Mouse (Mus musculus) megakaryocyte, embryonic 14.5 days (primary cell): Measurements from ENCODE around the gene Chaf1b. TPM values are rescaled to one million over a fixed set of nuclear protein-coding genes. Genes with fewer than 3 reads are reported as not detected.

Source experiments
- H3K27me3 ChIP-seq: replicated peaks from 2 replicates; pipeline ENCODE3; 2012; ENCODE audit warnings: inconsistent platforms
- H3K36me3 ChIP-seq: replicated peaks from 2 replicates; pipeline ENCODE3; 2012; ENCODE audit warnings: low read length, inconsistent platforms, mixed read lengths
- H3K4me1 ChIP-seq: 2 replicates; pipeline ENCODE4 v1.6.1; 2012; ENCODE audit warnings: inconsistent platforms
- H3K4me3 ChIP-seq: replicated peaks from 2 replicates; pipeline ENCODE3; 2012; ENCODE audit warnings: moderate library complexity, mild to moderate bottlenecking, inconsistent platforms
- H3K9me3 ChIP-seq: 2 replicates; pipeline ENCODE4 v1.6.1; 2012; ENCODE audit warnings: inconsistent platforms
- FLI1 ChIP-seq: IDR thresholded peaks from 2 replicates; pipeline ENCODE4 v1.6.1; 2012; ENCODE audit warnings: low read length, inconsistent platforms, mixed read lengths
- GATA1 ChIP-seq: IDR thresholded peaks from 3 replicates; pipeline ENCODE4 v1.6.1; 2012; ENCODE audit warnings: mixed read lengths, low read length, inconsistent platforms, borderline replicate concordance
- polyA plus RNA-seq: library from polyadenylated mRNA; stranded (reverse); fragments of >175 nt; gene quantifications from 2 replicates; pipeline ENCODE4 v1.2.3, GENCODE M21; 2012; ENCODE audit warnings: low replicate concordance; ENCODE audit not compliant: insufficient read depth

The Chaf1b gene
- 25.1 and 34.4 TPM in 2 replicates for polyA plus RNA-seq

- peak; percentile 59; the same call in 1 of the 2 replicates for TF ChIP-seq FLI1
- TF ChIP-seq GATA1 = no peak
- H3K9me3 ChIP-seq = no peaks in the 10 kb centered on the region
- H3K4me3 ChIP-seq = peak within 1 kb of the TSS; percentile 95
- no peaks in the 10 kb centered on the region for H3K27me3 ChIP-seq
- peaks cover 26% of the 10 kb centered on the region for H3K36me3 ChIP-seq
- H3K4me1 ChIP-seq = peaks cover 29% of the 10 kb centered on the region
Measured at GRCm38 (mm10) chr16:93883423-93884085, at the start of gene Chaf1b. TSS of gene Chaf1b (plus strand) at chr16:93883901.

- Histone ChIP-seq H3K4me3 (peak overlapping the region; percentile 0), H3K4me1 (peaks cover 43% of the 10 kb centered on the region), H3K9me3 (0 out of 2 replicates have a peak, but pooled peaks cover 2% of the 10 kb centered on the region), H3K36me3 (peaks cover 31% of the 10 kb centered on the region), H3K27me3 (no peaks in the 10 kb centered on the region)
- no peak for TF ChIP-seq GATA1
- TF ChIP-seq FLI1 = no peak
Measured at GRCm38 (mm10) chr16:93834076-93834475, 49.6 kb upstream of the Chaf1b start.

GRCm38 (mm10) chr16:93839049-93839448, 44.7 kb upstream of the Chaf1b start:
- Histone ChIP-seq H3K36me3 (peaks cover 46% of the 10 kb centered on the region), H3K9me3 (0 out of 2 replicates have a peak, but pooled peaks cover 6% of the 10 kb centered on the region), H3K4me3 (no peak overlapping the region), H3K4me1 (peaks cover 45% of the 10 kb centered on the region), H3K27me3 (no peaks in the 10 kb centered on the region)
- TF ChIP-seq FLI1 (no peak), GATA1 (no peak)

- H3K36me3 ChIP-seq = peaks cover 97% of the 10 kb centered on the region
Measured at GRCm38 (mm10) chr16:93850527-93850926, 33.2 kb upstream of the Chaf1b start.

GRCm38 (mm10) chr16:93859967-93860366, 23.7 kb upstream of the Chaf1b start:
- H3K27me3 ChIP-seq = no peaks in the 10 kb centered on the region
- no peaks in the 10 kb centered on the region for H3K9me3 ChIP-seq
- no peak overlapping the region for H3K4me3 ChIP-seq
- no peaks in the 10 kb centered on the region for H3K4me1 ChIP-seq
- peaks cover 97% of the 10 kb centered on the region for H3K36me3 ChIP-seq
- no peak for TF ChIP-seq GATA1
- TF ChIP-seq FLI1 = no peak

More at GRCm38 (mm10) chr16:93850527-93850926, 33.2 kb upstream of the Chaf1b start:
- Histone ChIP-seq H3K9me3 (no peaks in the 10 kb centered on the region), H3K27me3 (no peaks in the 10 kb centered on the region), H3K4me1 (peaks cover 9% of the 10 kb centered on the region), H3K4me3 (no peak overlapping the region)
- TF ChIP-seq GATA1 = no peak
- TF ChIP-seq FLI1 = no peak

- Histone ChIP-seq H3K4me1 (no peaks in the 10 kb centered on the region), H3K4me3 (no peak overlapping the region), H3K27me3 (no peaks in the 10 kb centered on the region), H3K36me3 (peaks cover 97% of the 10 kb centered on the region), H3K9me3 (no peaks in the 10 kb centered on the region)
- no peak for TF ChIP-seq FLI1
- no peak for TF ChIP-seq GATA1
Measured at GRCm38 (mm10) chr16:93860686-93861085, 23.0 kb upstream of the Chaf1b start.

- Histone ChIP-seq H3K4me3 (no peak overlapping the region), H3K36me3 (peaks cover 77% of the 10 kb centered on the region), H3K27me3 (no peaks in the 10 kb centered on the region), H3K9me3 (no peaks in the 10 kb centered on the region), H3K4me1 (peaks cover 26% of the 10 kb centered on the region)
- no peak for TF ChIP-seq GATA1
- TF ChIP-seq FLI1 = no peak
Measured at GRCm38 (mm10) chr16:93874841-93875240, 8.9 kb upstream of the Chaf1b start.

- Histone ChIP-seq H3K9me3 (no peaks in the 10 kb centered on the region), H3K4me1 (peaks cover 26% of the 10 kb centered on the region), H3K36me3 (peaks cover 49% of the 10 kb centered on the region), H3K4me3 (no peak overlapping the region), H3K27me3 (no peaks in the 10 kb centered on the region)
- TF ChIP-seq GATA1 (no peak), FLI1 (no peak)
Measured at GRCm38 (mm10) chr16:93877612-93878380, 5.9 kb upstream of the Chaf1b start.

GRCm38 (mm10) chr16:93884086-93884721, 503 bp downstream of the Chaf1b start:
- H3K4me3 ChIP-seq = peak overlapping the region; percentile 95

More at GRCm38 (mm10) chr16:93884086-93884721, 503 bp downstream of the Chaf1b start:
- Histone ChIP-seq H3K9me3 (no peaks in the 10 kb centered on the region), H3K4me1 (peaks cover 29% of the 10 kb centered on the region), H3K36me3 (peaks cover 32% of the 10 kb centered on the region), H3K27me3 (no peaks in the 10 kb centered on the region)
- TF ChIP-seq FLI1 = no peak
- no peak for TF ChIP-seq GATA1
